Mouse (Mus musculus) liver, adult 2 months (tissue): ENCODE results near the gene Prelid3b.

ENCODE experiments used
- CTCF ChIP-seq: fragments of 200-500 bp; IDR thresholded peaks from 2 replicates; pipeline ENCODE4 v1.5.1; 2011; ENCODE audit warnings: low read depth, low read length, control low read depth
- POLR2A ChIP-seq: fragments of 200-500 bp; IDR thresholded peaks from 2 replicates; pipeline ENCODE4 v1.6.1; 2011; ENCODE audit warnings: low read length, control low read depth; ENCODE audit not compliant: insufficient read depth; ENCODE audit errors: extremely low read depth

DNA sequence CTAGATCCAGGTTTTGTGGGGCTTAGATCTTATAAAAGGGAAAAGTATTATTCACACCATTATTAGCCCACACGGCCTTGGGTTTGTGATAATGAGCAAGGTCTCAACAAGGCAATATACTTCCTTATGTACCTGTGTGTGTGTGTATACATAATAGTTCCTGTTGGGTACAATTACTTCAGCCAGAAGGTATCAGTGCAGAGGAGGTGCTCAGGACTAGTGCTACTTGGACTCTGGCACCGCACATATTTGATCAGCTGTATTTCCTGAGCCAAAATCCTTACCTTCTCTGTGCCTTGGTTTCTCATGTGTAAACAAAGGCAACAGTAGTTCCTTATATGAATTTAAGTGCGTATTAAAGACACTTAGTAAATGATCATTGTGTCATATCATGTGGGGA is 49.3 kb upstream of the Prelid3b start:
- TF ChIP-seq POLR2A (no peak), CTCF (no peak)
